Mouse (Mus musculus): ENCODE measurements around the gene Cldn3.

- TF ChIP-seq CTCF (IDR thresholded peaks at IDR 0.05; ENCODE audit: low read depth, low read length): peak; percentile 40; the same call in 1 of the 2 replicates
- TF ChIP-seq POLR2A (IDR thresholded peaks at IDR 0.05; ENCODE audit: borderline replicate concordance, low read depth, low read length): no peak
These were observed 19.9 kb upstream of the Cldn3 start for GRCm38 (mm10) chr5:134965852-134966821.

All from bone marrow macrophage, adult 2 months (primary cell).